10 mouse cellular contexts compared by ENCODE assay signal in the genomic region with DNA sequence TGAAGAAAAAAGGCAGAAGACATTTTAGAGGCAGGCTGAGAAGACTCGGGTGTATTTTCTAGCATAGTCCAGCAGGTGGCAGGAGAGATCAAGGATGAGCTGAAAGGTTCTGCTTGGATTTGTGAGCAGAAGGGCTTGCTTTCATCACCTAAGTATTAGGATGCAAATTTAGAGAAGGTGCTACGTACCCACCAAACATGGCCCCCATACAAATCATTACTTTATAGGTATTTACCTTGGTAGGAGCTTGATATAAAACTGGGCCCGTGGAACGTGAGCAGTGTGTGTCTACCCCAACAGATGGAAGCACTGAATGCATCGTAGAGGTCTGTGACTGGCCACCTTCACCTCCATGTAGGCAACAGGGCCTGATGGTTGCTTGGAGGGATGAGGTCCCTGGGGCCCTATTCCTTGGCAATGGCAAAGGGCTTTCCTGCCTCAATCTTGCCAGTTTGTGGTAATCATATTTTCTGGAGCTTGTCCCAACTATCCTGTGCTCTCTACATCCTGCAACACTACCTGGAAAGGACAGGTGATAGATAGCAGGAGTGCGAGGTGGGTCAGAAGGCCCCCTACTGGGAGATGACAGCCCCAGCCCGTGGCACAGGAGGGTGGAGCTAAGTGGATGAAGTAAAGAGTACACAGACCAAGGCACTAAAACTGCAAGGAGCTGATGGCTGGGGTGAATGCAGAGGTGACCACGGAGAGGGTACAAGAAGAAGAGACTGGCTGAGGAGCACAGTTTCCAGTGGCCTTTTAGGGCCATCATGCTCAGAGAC. TPM values are rescaled to one million over a fixed set of nuclear protein-coding genes. Genes with fewer than 3 reads are reported as not detected.
DNase-seq lines count a peak whose midpoint lies in the region; ATAC-seq lines count a peak whose summit lies in the region.
"Had no signal": no experiment of that assay in that cellular context is flagged by ENCODE, and none has a peak within 500 bp of the region (broad histone marks: within the 10 kb centered on the region; RNA-seq: fewer than 3 reads in every experiment).

No protein-coding gene starts in this region.

- no peak overlapping the region for H3K4me3 ChIP-seq in hindbrain, embryonic 10.5 days
- no peak overlapping the region for H3K4me3 ChIP-seq in limb, embryonic 12.5 days (replicated peaks)
- no peak overlapping the region for H3K4me3 ChIP-seq in neural tube, embryonic 13.5 days
- H3K4me3 ChIP-seq: megakaryocyte, embryonic 14.5 days had no signal

- peak; percentile 46 for DNase-seq in right cerebral cortex, adult 18-20 months
- no peak for DNase-seq in right cerebral cortex, postnatal 36 days (ENCODE audit: low spot score in 2 of 2)
- peak; percentile 89 for DNase-seq in ZHBTc4 (ENCODE audit: low read depth, low spot score)
- peak; percentile 79 for DNase-seq in embryo, embryonic 10.5 days (ENCODE audit: low spot score)
- peak; percentile 39 for DNase-seq in hindbrain, embryonic 10.5 days (ENCODE audit: low spot score)
- no peak for DNase-seq in gastrocnemius, postnatal 25 days

- H3K4me1 ChIP-seq in hindbrain, embryonic 10.5 days (replicated peaks): 0 out of 2 replicates have a peak, but pooled peaks cover 3% of the 10 kb centered on the region
- H3K4me1 ChIP-seq in limb, embryonic 12.5 days (replicated peaks): peaks cover 4% of the 10 kb centered on the region; the same call in 1 of the 2 replicates
- H3K4me1 ChIP-seq in neural tube, embryonic 13.5 days (replicated peaks): peaks cover 10% of the 10 kb centered on the region

- H3K9me3 ChIP-seq in hindbrain, embryonic 10.5 days: no peaks in the 10 kb centered on the region
- no peaks in the 10 kb centered on the region for H3K9me3 ChIP-seq in limb, embryonic 12.5 days
- H3K9me3 ChIP-seq in neural tube, embryonic 13.5 days: no peaks in the 10 kb centered on the region
- H3K9me3 ChIP-seq: megakaryocyte, embryonic 14.5 days had no signal

- H3K27me3 ChIP-seq in hindbrain, embryonic 10.5 days (ENCODE audit: insufficient read depth, poor library complexity, severe bottlenecking): peaks cover 27% of the 10 kb centered on the region
- peaks cover 24% of the 10 kb centered on the region for H3K27me3 ChIP-seq in limb, embryonic 12.5 days
- H3K27me3 ChIP-seq in neural tube, embryonic 13.5 days: peaks cover 33% of the 10 kb centered on the region

- H3K9ac ChIP-seq in limb, embryonic 12.5 days (replicated peaks): no peak overlapping the region
- H3K9ac ChIP-seq in neural tube, embryonic 13.5 days: no peak overlapping the region

- ATAC-seq in limb, embryonic 12.5 days (ENCODE audit: insufficient number of reproducible peaks, insufficient read depth, low FRiP score, low TSS enrichment, low read depth): peak; percentile 38; the same call in 1 of the 2 replicates
- peak; percentile 30; the same call in 1 of the 2 replicates for ATAC-seq in neural tube, embryonic 13.5 days (ENCODE audit: low read depth)

- 41% methylated on average over 8 of the region's 8 CpGs for WGBS in hindbrain, embryonic 10.5 days
- WGBS in limb, embryonic 12.5 days: 43% methylated on average over 8 of the region's 8 CpGs
- WGBS in neural tube, embryonic 13.5 days: 37% methylated on average over 8 of the region's 8 CpGs

- no peak overlapping the region for H3K4me2 ChIP-seq in limb, embryonic 12.5 days
- no peak overlapping the region for H3K4me2 ChIP-seq in neural tube, embryonic 13.5 days

- H3K36me3 ChIP-seq in hindbrain, embryonic 10.5 days: no peaks in the 10 kb centered on the region
- H3K36me3 ChIP-seq in limb, embryonic 12.5 days: no peaks in the 10 kb centered on the region
- H3K36me3 ChIP-seq in neural tube, embryonic 13.5 days: no peaks in the 10 kb centered on the region

- no peak overlapping the region for H3K27ac ChIP-seq in hindbrain, embryonic 10.5 days
- H3K27ac ChIP-seq in limb, embryonic 12.5 days: no peak overlapping the region
- H3K27ac ChIP-seq in neural tube, embryonic 13.5 days (replicated peaks): no peak overlapping the region

RNA-seq across cellular contexts. Expression of a gene that starts 34.6 kb away (rescaled TPM):
- polyA plus RNA-seq in hindbrain, embryonic 10.5 days (2016; fragmentation: Nextera tagmentation; extraction: Ambion mirVana): not detected in 2 replicates
- polyA plus RNA-seq in limb, embryonic 12.5 days (2016; fragmentation: Nextera tagmentation; extraction: Ambion mirVana): not detected in 2 replicates
- not detected in 2 replicates for polyA plus RNA-seq in neural tube, embryonic 13.5 days (2015; fragmentation: Nextera tagmentation; extraction: Ambion mirVana)
- total RNA-seq in gastrocnemius, postnatal 25 days (2021): not detected
- total RNA-seq: gastrocnemius, postnatal 36 days had no signal

RNA-seq across cellular contexts. Expression of a gene that starts 46.5 kb away (rescaled TPM):
- polyA plus RNA-seq in hindbrain, embryonic 10.5 days (2016; fragmentation: Nextera tagmentation; extraction: Ambion mirVana): 0.12 and 0.24 TPM in 2 replicates
- polyA plus RNA-seq in limb, embryonic 12.5 days (2016; fragmentation: Nextera tagmentation; extraction: Ambion mirVana): 0.10 and 0.24 TPM in 2 replicates
- 0.15 TPM in 2 replicates for polyA plus RNA-seq in neural tube, embryonic 13.5 days (2015; fragmentation: Nextera tagmentation; extraction: Ambion mirVana)
- total RNA-seq in gastrocnemius, postnatal 25 days (2021): not detected
- total RNA-seq: gastrocnemius, postnatal 36 days had no signal

RNA-seq across cellular contexts. Expression of a gene that starts 50.9 kb away (rescaled TPM):
- 0.24 TPM in 1 of 2 replicates, not detected in the other for polyA plus RNA-seq in hindbrain, embryonic 10.5 days (2016; fragmentation: Nextera tagmentation; extraction: Ambion mirVana)
- 0.13 TPM in 1 of 2 replicates, not detected in the other for polyA plus RNA-seq in limb, embryonic 12.5 days (2016; fragmentation: Nextera tagmentation; extraction: Ambion mirVana)
- not detected in 2 replicates for polyA plus RNA-seq in neural tube, embryonic 13.5 days (2015; fragmentation: Nextera tagmentation; extraction: Ambion mirVana)
- not detected for total RNA-seq in gastrocnemius, postnatal 25 days (2021)
- total RNA-seq: gastrocnemius, postnatal 36 days had no signal

RNA-seq across cellular contexts. Expression of a gene that starts 58.5 kb away (rescaled TPM):
- 1.1 and 2.1 TPM in 2 replicates for polyA plus RNA-seq in hindbrain, embryonic 10.5 days (2016; fragmentation: Nextera tagmentation; extraction: Ambion mirVana)
- polyA plus RNA-seq in limb, embryonic 12.5 days (2016; fragmentation: Nextera tagmentation; extraction: Ambion mirVana): 1.2 and 2.6 TPM in 2 replicates
- 2.1 and 2.3 TPM in 2 replicates for polyA plus RNA-seq in neural tube, embryonic 13.5 days (2015; fragmentation: Nextera tagmentation; extraction: Ambion mirVana)
- 1 to 10 TPM; 1.8 to 1.9 TPM for total RNA-seq in gastrocnemius, postnatal 25 days (2021)

Comparison
In these comparisons a context has a peak if more than half of its experiments do, and no peak if none do; other contexts are left out.
1. DNase-seq: peak in right cerebral cortex, adult 18-20 months (single experiment), ZHBTc4 (single experiment), embryo, embryonic 10.5 days (single experiment) and hindbrain, embryonic 10.5 days (single experiment); none in right cerebral cortex, postnatal 36 days (0 of 2) and gastrocnemius, postnatal 25 days (single experiment).